Mouse (Mus musculus): Measurements from ENCODE around the gene Pin1rt1. TPM values are rescaled to one million over a fixed set of nuclear protein-coding genes. Genes with fewer than 3 reads are reported as not detected.

Gene Pin1rt1
- polyA plus RNA-seq, 1 experiment = not detected

- no peak for TF ChIP-seq POLR2A (IDR thresholded peaks at IDR 0.05; ENCODE audit: low read depth, low read length)
- no peak for TF ChIP-seq CTCF (conservative IDR thresholded peaks at IDR 0.05; ENCODE audit: insufficient read depth, insufficient read length, low read depth, low read length)
Measured at GRCm38 (mm10) chr2:104699659-104700058, 16.5 kb downstream of the Pin1rt1 start.

GRCm38 (mm10) chr2:104692551-104692950 is 23.6 kb downstream of the Pin1rt1 start:
- H3K27me3 ChIP-seq (replicated peaks; ENCODE audit: control insufficient read depth, insufficient read depth, low read length) = no peaks in the 10 kb centered on the region
- no peak overlapping the region for H3K4me3 ChIP-seq (ENCODE audit: insufficient read depth, low read depth, low read length)
- DNase-seq = no peak
- H3K27ac ChIP-seq (ENCODE audit: insufficient read depth, low read depth, low read length) = no peak overlapping the region
- 62% methylated on average over 2 of the region's 2 CpGs for WGBS
- H3K36me3 ChIP-seq (ENCODE audit: control insufficient read depth, insufficient read depth, low read length) = no peaks in the 10 kb centered on the region
- TF ChIP-seq CTCF (conservative IDR thresholded peaks at IDR 0.05; ENCODE audit: insufficient read depth, insufficient read length, low read depth, low read length) (no peak), POLR2A (IDR thresholded peaks at IDR 0.05; ENCODE audit: low read depth, low read length) (no peak)
- no peaks in the 10 kb centered on the region; the same call in 1 of the 2 replicates for H3K4me1 ChIP-seq (ENCODE audit: control insufficient read depth, insufficient read depth, low read length)

More at GRCm38 (mm10) chr2:104699659-104700058, 16.5 kb downstream of the Pin1rt1 start:
- WGBS = 76% methylated on average over 11 of the region's 11 CpGs
- Histone ChIP-seq H3K27me3 (replicated peaks; ENCODE audit: control insufficient read depth, insufficient read depth, low read length) (no peaks in the 10 kb centered on the region), H3K36me3 (ENCODE audit: control insufficient read depth, insufficient read depth, low read length) (no peaks in the 10 kb centered on the region), H3K4me3 (ENCODE audit: insufficient read depth, low read depth, low read length) (no peak overlapping the region), H3K27ac (ENCODE audit: insufficient read depth, low read depth, low read length) (no peak overlapping the region), H3K4me1 (ENCODE audit: control insufficient read depth, insufficient read depth, low read length) (no peaks in the 10 kb centered on the region)
- no peak for DNase-seq

- 85% methylated on average over 4 of the region's 4 CpGs for WGBS
Measured at GRCm38 (mm10) chr2:104690720-104691119, 25.5 kb downstream of the Pin1rt1 start.

GRCm38 (mm10) chr2:104688724-104689123 is 27.5 kb downstream of the Pin1rt1 start:
- no peaks in the 10 kb centered on the region for H3K27me3 ChIP-seq (replicated peaks; ENCODE audit: control insufficient read depth, insufficient read depth, low read length)
- TF ChIP-seq CTCF (conservative IDR thresholded peaks at IDR 0.05; ENCODE audit: insufficient read depth, insufficient read length, low read depth, low read length) (no peak), POLR2A (IDR thresholded peaks at IDR 0.05; ENCODE audit: low read depth, low read length) (no peak)
- no peak for DNase-seq
- H3K27ac ChIP-seq (ENCODE audit: insufficient read depth, low read depth, low read length) = peak overlapping the region; percentile 6; the same call in 1 of the 2 replicates
- 78% methylated on average over 8 of the region's 8 CpGs for WGBS
- H3K4me1 ChIP-seq (ENCODE audit: control insufficient read depth, insufficient read depth, low read length) = no peaks in the 10 kb centered on the region; the same call in 1 of the 2 replicates
- no peak overlapping the region for H3K4me3 ChIP-seq (ENCODE audit: insufficient read depth, low read depth, low read length)
- H3K36me3 ChIP-seq (ENCODE audit: control insufficient read depth, insufficient read depth, low read length) = no peaks in the 10 kb centered on the region

More at GRCm38 (mm10) chr2:104690720-104691119, 25.5 kb downstream of the Pin1rt1 start:
- DNase-seq = no peak
- Histone ChIP-seq H3K27ac (ENCODE audit: insufficient read depth, low read depth, low read length) (no peak overlapping the region), H3K27me3 (replicated peaks; ENCODE audit: control insufficient read depth, insufficient read depth, low read length) (no peaks in the 10 kb centered on the region), H3K4me3 (ENCODE audit: insufficient read depth, low read depth, low read length) (no peak overlapping the region), H3K4me1 (ENCODE audit: control insufficient read depth, insufficient read depth, low read length) (no peaks in the 10 kb centered on the region; the same call in 1 of the 2 replicates), H3K36me3 (ENCODE audit: control insufficient read depth, insufficient read depth, low read length) (no peaks in the 10 kb centered on the region)
- TF ChIP-seq POLR2A (IDR thresholded peaks at IDR 0.05; ENCODE audit: low read depth, low read length) (no peak), CTCF (conservative IDR thresholded peaks at IDR 0.05; ENCODE audit: insufficient read depth, insufficient read length, low read depth, low read length) (no peak)

GRCm38 (mm10) chr2:104688321-104688720 is 27.9 kb downstream of the Pin1rt1 start:
- DNase-seq = peak; percentile 85
- Histone ChIP-seq H3K27ac (ENCODE audit: insufficient read depth, low read depth, low read length) (0 out of 2 replicates have a peak overlapping the region, but pooled peaks have one; percentile 6), H3K36me3 (ENCODE audit: control insufficient read depth, insufficient read depth, low read length) (no peaks in the 10 kb centered on the region), H3K4me1 (ENCODE audit: control insufficient read depth, insufficient read depth, low read length) (no peaks in the 10 kb centered on the region; the same call in 1 of the 2 replicates), H3K4me3 (ENCODE audit: insufficient read depth, low read depth, low read length) (no peak overlapping the region), H3K27me3 (replicated peaks; ENCODE audit: control insufficient read depth, insufficient read depth, low read length) (no peaks in the 10 kb centered on the region)
- TF ChIP-seq CTCF (conservative IDR thresholded peaks at IDR 0.05; ENCODE audit: insufficient read depth, insufficient read length, low read depth, low read length) = no peak
- no peak for TF ChIP-seq POLR2A (IDR thresholded peaks at IDR 0.05; ENCODE audit: low read depth, low read length)
- WGBS = 61% methylated on average over 3 of the region's 3 CpGs

- H3K36me3 ChIP-seq (ENCODE audit: control insufficient read depth, insufficient read depth, low read length) = no peaks in the 10 kb centered on the region
- TF ChIP-seq POLR2A (IDR thresholded peaks at IDR 0.05; ENCODE audit: low read depth, low read length) (no peak), CTCF (conservative IDR thresholded peaks at IDR 0.05; ENCODE audit: insufficient read depth, insufficient read length, low read depth, low read length) (no peak)
- no peak overlapping the region for H3K27ac ChIP-seq (ENCODE audit: insufficient read depth, low read depth, low read length)
- H3K4me1 ChIP-seq (ENCODE audit: control insufficient read depth, insufficient read depth, low read length) = no peaks in the 10 kb centered on the region; the same call in 1 of the 2 replicates
- WGBS = 77% methylated on average over 3 of the region's 3 CpGs
- DNase-seq = no peak
- H3K4me3 ChIP-seq (ENCODE audit: insufficient read depth, low read depth, low read length) = no peak overlapping the region
- H3K27me3 ChIP-seq (replicated peaks; ENCODE audit: control insufficient read depth, insufficient read depth, low read length) = no peaks in the 10 kb centered on the region
Measured at GRCm38 (mm10) chr2:104687261-104687660, 28.9 kb downstream of the Pin1rt1 start.

GRCm38 (mm10) chr2:104685418-104685817 is 30.8 kb downstream of the Pin1rt1 start:
- H3K27me3 ChIP-seq (replicated peaks; ENCODE audit: control insufficient read depth, insufficient read depth, low read length) = no peaks in the 10 kb centered on the region
- peak; percentile 89 for DNase-seq
- TF ChIP-seq CTCF (conservative IDR thresholded peaks at IDR 0.05; ENCODE audit: insufficient read depth, insufficient read length, low read depth, low read length) (peak; percentile 99), POLR2A (IDR thresholded peaks at IDR 0.05; ENCODE audit: low read depth, low read length) (no peak)
- 7% methylated on average over 13 of the region's 13 CpGs for WGBS
- H3K4me1 ChIP-seq (ENCODE audit: control insufficient read depth, insufficient read depth, low read length) = no peaks in the 10 kb centered on the region; the same call in 1 of the 2 replicates
- H3K36me3 ChIP-seq (ENCODE audit: control insufficient read depth, insufficient read depth, low read length) = no peaks in the 10 kb centered on the region
- no peak overlapping the region for H3K27ac ChIP-seq (ENCODE audit: insufficient read depth, low read depth, low read length)
- no peak overlapping the region for H3K4me3 ChIP-seq (ENCODE audit: insufficient read depth, low read depth, low read length)

All from kidney, adult 2 months (tissue).